Mouse (Mus musculus) adrenal gland, adult 8-10 months (tissue): ENCODE data around the gene Eps8. TPM values are rescaled to one million over a fixed set of nuclear protein-coding genes. Genes with fewer than 3 reads are reported as not detected.
"Not testable (repeated sequence)": the region's sequence is repeated elsewhere in the genome, so short reads cannot be mapped to it uniquely, and the experiment has no call there.

Experiments
- DNase-seq: peaks from one replicate; pipeline ENCODE4 v3.0.0; 2022
- total RNA-seq, 4 experiments: library from RNA; stranded (reverse); gene quantifications; 2 replicates each; pipeline ENCODE4 v1.2.4; 2022

Eps8 gene
- total RNA-seq, 4 experiments from 2014 or later: 26.3 to 56.6 (median 36.9) TPM

DNA sequence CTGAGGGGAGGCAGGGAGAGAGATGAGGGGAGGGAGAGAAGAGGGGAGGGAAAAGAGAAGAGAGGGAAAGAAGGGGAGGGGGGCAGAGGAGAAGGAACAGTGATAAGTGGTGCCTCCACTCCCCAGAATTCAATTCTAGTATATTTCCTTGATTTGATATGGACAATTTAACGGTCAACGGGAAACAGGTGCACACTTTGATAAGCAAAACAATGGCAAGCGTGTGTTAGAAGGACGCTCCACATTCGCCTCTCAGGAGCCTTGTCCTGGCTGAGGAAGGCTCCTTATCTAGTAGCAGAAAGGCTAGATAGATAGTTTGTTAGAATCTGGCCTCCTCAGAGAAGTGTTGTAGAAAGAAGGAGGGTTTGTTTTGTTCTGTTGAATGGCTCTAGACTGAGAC, 141.9 kb downstream of the Eps8 start:
- DNase-seq: no peak

DNA sequence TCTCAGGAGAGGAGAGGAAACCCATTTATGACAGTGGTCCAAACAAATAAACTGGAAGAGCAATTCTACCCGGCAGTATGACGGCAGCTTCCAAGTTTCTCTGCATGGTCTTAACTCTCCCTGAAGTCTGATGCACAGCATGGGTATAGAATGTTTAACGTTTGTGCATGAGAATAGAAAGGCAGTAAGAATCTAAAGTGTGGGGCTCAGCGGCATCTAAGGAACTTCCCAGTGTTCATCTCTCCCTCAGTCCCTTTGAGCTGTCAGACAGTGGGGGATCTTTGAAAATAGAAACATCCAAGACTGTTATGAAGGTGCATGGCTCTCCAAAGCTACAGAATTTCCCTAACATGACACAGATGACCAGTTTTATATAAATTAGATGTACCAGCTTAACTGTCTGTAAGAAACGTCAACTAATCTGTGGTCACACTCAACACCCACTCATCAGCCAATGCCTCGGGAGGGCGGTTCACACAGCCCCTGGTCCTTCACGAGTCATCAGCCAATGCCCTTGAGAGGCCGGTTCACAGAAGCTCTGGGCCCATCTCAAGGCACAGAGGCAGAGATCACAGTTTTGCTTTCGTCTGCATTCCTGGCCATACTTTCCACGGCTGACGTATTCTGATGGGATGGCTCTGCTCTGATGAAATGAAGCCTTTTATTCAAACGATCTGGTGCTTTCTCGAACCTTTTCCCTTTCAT, 145.2 kb downstream of the Eps8 start:
- DNase-seq: no peak

DNA sequence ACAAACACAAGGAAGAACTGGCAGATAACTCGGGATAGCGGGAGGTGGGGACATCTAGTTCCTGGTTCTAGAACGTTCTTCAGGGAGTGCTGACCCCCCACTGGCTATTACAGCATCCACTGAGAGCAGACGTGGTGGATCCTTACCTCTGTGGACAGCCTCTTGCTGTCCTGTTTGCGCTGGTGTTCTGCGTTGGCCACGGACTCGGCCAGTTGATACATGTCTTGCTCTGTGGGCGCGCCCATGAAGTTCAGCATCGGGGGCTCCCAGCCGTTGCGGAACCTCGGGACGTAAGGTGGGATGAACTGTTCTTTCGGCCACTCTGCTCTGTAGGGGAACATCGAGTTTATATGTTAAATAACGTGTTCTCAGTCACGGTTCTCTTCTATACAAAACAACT, 145.7 kb downstream of the Eps8 start:
- DNase-seq: no peak

DNA sequence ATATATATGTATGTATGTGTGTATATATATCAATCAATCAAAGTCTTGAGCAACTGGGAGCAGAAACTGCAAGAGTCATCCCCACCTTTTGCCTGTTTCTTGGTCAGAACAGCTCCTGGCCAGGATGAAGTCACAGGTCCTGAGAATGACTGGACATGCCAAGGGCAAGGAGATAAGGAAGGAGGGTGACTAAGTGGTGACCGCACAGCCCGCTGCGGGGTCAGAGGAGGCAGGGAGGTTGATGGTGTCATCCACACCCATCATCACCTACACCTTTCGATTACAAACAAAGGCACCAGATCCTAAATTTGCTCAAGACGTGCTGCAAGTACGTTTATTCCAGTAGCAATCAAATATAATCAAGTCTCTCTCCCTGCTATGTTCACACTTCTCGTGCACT, 148.1 kb downstream of the Eps8 start:
- DNase-seq: no peak

DNA sequence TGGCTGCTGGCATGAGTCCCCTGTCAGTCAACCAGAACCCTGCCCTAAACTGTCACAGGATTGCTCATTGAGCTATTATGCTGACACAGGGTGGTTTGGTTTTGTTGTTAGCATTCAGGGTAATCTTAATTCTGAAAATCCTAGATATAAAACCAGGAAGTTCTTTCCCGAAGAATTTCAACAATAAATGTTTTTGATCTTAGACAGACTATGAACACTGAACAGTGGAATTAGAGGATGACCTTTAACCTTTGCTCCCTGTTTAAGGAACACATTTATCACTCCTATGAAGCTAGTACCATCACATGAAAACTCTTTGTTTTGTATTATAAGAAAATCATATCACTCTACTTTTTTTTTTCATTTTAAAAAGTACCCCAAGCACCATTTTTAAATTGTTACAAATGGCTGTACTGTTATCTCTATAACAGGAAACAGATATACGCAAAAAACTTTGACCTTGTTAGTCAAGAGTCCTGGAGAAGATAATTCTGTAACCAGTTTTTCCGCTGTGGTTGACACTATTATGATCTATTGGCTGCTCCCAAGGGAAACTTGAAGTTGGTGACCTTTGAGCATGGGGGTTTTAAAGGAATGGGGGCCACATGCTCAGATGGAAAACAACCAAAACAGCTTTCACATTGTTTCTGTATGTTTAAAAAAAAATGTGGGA, 149.0 kb downstream of the Eps8 start:
- DNase-seq: no peak

DNA sequence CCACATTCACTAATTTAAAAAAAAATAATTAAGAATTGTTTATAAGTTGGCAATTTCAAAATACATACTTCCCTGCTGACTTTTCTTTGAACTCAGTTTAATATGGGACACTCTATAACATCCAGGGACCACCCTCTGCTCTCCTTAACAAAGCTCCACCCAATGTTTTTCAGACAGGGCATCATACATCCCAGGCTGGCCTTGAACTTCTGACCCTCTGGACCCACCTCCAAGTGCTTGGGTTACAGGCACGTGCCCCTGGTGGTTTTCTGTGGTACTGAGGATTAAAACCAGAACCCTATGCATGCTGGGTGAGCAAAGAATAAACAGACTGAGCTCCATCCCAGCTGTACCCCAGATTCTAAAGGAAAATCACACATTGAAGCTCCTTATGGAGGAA, 150.6 kb downstream of the Eps8 start:
- DNase-seq: no peak

DNA sequence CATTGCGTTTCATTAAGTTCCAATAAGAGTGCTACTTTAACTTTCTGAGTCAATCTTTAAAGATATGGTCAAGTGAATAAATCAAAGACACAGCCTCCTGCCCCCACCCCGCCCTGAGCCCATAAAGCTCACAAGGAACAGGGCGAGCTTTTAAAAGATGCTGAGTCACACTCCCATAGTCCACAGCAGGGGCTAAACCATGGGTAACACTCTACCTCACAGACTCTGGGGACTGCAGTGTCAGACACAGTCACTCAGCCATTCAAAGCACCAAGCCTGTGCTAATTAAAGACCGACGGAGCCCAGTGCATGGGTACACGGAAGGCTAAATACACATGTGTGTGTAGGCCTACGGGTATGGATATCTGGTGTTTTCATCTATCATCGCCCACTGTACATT, 151.2 kb downstream of the Eps8 start:
- no peak for DNase-seq

DNA sequence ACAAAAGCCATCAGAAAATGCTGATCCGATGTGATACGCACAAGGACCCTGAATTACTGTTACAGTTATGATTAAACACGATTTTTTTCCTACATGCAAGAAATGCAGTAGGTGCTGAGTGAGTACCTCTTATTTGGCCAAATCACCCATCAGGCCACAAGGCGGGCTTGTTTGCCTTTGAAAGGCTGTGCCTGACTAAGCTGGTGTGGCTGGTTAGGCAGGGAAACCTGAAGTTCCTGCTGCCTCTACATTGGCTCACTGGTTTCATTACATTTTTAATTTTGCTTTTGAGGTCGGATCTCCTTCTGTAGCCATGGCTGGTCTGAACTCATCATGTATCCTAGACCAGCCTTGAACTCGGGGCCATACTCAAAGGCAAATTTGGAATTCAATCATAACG, 151.7 kb downstream of the Eps8 start:
- DNase-seq: no peak

DNA sequence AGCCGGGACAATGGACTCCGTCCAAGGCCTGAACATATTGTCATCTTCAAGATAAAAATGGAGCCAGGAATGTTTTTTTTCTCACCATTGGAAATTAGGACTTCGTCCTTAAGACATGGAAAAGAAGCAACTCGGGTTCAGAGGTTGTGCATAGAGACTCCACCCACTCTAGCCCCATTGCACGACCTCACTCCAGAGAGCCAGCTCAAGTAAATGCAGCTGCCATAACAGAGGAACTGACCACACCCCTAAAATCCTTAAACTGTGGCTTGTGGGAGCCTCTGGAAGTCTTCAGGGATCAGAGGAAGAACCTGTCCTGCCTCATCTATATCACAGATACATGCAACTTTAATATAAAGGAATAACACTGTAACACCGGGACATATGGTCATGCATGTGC, 155.9 kb downstream of the Eps8 start:
- DNase-seq: no peak

DNA sequence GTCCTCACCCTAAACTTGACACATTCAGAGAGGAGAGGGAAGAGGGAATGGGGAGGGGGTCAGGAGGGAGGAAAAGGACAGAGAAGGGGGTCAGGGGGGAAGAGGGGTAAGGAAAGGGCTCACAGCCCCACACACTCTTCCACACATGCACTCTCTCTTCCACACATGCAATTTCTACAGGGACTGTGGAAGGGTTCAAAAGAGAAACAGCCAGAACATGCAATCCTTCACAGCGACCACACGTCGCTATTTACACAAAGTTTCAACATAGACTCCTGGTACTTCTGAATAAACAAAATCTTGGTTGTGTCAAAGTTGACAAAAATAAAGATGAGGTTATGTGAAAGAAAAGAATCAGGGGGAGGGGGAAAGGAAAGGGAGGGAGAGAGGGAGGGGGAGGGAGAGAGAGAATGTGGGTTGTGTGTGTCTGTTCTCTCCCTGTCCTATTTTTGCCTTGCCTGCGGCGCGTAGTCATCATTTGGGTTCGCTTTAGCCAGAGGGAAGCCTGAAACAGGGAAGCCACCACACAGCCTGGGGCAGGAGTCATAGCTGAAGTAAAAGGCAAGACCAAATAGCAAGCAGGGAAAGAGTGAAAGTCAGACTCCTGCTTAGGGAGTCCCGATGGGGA, 157.4 kb downstream of the Eps8 start:
- no peak for DNase-seq

DNA sequence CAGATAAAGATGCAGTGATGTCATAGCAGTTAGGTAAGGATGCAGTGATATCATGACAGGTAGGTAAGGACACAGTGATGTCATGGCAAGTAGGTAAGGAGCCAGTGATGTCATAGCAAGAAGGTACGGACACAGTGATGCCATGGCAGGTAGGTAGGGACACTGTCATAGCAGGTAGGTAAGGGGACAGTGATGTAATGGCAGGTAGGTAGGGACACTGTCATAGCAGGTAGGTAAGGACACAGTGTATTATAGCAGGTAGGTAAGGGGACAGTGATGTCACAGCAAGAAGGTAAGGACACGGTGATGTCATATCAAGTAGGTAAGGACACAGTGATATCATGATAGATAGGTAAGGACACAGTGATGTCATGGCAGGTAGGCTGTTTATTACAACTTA, 158.1 kb downstream of the Eps8 start:
- no peak for DNase-seq

DNA sequence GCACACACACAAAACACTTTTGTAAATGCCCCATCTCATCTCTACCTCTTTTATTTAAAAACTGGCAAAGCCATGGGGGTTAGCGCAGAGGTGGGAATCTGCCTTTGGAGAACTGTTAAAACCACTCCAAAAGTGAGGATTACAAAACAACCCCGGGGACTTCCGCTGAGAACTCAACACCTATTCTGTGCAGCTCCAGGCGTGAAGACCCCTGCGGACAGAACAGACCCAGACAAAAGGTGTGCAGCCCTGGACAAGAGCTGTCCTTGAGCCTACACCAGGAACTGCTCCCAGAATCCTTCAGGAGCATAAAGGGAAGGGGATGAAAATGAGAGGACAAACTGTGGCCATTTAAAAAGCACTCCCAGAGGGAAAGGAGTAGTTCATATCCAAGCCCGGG, 159.4 kb downstream of the Eps8 start:
- no peak for DNase-seq

DNA sequence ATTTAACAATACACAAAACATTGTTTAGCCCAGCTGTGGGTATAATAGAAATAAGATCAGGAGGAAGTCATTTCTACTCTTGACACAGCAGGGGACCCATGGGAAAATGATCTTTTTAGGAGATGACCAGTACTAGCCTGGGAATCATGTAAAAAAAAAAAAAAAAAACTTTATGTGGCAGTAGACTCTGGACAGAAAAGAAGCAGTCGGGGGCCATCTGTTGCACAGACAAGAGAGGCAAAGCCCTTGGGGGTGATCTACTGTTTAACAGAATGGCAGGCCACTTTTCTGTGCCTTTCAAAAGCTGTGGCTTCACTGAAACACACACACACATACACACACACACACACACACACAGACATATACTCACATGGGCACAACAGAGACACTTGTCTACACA, 159.9 kb downstream of the Eps8 start:
- DNase-seq: no peak

DNA sequence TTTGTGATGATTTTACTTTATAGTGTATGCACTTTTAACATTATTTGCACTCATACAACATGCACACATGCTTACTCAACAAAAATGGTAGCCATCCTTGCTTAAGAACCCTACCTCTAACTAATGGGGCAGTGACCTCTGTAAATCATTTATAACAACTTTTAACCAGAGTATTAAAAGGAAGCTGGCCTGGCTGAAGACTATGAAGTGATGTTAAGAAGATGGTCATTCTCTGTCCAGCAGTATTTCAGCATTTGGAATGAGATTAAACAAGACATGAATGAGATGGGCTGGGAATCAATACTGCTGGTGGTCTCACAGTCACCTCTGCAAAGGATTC, 160.6 kb downstream of the Eps8 start:
- DNase-seq: no peak

DNA sequence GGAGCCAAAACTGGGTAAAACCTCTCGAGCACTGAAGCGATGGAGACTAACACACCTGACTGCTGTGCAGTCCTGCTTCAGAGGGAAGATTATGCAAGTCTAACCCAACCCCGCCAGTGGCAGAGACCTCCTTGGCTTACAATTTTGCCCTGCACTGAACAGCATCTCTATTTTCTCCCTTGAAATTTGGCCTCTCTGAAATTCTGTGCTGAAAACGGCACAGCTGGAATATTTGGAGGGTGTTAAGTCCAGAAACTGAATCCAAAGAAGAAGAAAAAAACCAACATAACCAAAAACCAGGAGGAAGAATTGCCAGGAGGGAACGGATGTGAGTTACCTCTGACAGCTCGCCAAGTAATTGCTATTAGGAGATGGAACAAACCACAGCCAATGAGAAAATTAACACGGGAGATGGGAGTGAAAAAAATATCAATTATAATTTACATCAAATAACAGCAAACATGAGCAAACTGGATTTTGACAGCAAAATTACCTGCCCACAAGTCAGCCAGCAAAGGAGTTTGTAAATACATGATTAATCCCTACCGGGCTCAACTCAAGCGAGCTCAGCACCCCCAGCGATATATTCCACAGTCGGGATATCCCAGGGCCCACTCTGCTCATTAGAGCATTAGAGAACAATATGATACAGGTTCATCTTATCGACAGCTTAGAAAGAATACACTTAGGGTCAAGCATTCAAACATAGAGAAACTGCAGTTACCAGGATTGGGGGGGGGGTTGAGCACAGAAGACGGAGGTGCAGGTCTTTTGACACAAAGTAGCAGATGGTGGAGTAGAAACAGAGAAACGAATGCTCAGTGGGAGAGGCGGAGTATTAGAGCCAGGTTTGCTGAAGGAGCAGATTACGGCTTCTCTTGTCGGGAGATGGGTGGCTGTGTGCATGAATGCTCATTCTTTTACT, 161.2 kb downstream of the Eps8 start:
- no peak for DNase-seq

DNA sequence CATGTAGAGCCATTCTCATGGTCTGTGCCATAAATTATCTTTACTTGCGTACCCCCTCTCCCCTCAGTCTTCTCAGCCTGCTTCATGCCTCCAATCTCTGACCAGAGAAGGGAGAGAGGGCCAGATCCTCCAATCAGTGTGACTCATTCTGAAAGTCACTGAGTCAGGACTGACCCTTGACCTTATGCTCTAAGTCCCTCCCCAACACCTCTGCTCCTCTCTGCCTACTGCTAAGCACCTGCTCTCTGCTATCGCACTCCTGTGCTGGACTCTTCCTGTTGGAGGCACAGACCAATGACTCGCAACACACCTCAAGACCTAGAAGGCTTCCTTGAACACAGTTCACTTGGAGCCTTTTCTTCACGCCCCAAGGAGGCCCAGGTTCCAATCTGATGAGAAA, 162.1 kb downstream of the Eps8 start:
- DNase-seq: no peak

DNA sequence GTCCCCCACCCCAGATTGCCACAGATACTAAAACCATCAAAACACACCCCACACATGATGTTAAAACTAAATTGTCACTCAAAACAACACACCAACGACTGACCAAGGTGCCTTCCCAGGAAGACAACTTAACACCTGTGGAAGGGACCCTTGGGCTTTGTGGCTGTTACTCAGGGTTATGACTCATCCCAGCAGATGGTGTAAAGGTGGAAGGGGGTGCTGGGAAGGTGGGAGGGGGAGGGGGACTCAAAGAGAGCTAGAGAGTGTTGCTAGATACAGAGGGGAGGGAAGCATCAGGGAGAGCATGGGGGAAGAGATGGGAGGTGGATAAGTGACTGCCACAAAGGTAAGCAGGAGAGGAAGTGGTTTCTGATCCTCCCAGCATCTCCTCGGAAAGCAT, 163.0 kb downstream of the Eps8 start:
- no peak for DNase-seq

DNA sequence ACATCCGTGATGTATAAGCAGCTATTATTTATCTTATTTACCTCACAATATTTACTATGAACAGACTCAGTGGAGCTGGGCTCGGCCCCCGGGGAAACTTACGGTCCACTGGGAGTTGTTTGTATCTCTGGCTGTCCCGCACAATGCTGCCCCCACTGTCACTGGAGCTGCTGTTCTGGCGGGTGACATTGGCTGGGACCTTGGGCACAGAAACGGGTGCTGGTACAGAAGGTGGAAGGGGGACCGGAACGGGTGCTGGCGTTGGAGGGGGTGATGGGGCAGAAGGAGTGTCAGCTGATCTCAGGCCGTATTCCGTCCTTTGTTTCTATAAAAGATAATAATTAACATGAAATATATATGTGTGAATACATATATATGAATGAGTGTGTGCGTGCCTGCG, 164.6 kb downstream of the Eps8 start:
- no peak for DNase-seq

DNA sequence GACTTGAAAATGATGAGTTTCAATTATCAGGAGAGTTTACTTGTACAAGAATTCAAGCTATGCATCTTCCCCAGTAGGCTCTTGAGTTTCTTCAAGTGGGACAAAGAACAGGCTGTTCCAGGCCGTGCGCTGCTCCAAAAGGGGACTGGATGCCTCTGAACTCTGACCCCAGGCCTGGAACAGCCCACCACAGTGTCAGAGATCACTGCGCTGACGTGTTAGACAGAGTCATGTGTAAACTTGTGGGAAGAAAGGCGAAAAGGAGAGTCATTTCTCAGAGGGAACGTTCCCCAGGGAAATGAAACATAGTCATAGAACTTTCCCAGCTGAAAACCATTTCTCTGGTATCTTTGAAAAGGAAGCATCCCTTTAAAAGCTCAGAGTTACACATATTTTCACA, 167.2 kb downstream of the Eps8 start:
- no peak for DNase-seq

DNA sequence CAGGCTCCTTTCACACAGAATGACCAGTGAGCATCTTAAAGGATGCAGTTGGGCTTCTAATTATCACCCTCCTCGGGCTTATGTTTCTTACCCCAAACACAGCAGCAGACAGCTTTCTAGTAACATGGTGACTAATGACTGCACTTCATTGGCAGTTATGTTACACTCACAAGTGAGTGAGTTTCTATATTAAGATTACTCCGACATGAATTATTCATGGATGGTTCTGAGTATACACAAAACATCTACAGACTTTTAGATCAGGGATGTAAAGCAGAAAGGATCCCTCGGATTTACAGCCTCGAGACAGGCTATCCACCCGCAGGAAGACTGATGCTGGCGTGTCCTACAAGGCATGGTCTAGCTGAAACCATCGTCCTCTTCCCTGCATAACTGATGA, 171.8 kb downstream of the Eps8 start:
- DNase-seq: no peak

DNA sequence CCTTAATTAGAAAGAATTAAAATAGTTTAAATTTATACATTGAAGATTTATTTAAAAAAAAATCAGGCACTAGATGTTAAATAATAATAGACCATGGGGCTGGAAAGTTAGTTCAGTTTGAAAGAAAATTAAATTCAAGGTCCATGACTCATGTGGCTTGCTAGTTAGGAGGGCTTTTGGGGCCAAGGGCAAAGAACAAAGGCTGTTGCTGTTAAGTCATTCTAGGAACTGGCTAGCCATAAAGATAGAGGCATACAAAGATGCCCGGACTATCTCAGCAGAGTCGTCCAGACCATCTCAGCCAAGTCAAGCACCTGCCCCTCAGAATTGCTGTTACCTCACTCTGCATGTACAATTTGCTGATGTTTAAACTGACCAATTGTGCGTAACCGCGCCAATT, 179.0 kb downstream of the Eps8 start:
- not testable (repeated sequence) for DNase-seq

DNA sequence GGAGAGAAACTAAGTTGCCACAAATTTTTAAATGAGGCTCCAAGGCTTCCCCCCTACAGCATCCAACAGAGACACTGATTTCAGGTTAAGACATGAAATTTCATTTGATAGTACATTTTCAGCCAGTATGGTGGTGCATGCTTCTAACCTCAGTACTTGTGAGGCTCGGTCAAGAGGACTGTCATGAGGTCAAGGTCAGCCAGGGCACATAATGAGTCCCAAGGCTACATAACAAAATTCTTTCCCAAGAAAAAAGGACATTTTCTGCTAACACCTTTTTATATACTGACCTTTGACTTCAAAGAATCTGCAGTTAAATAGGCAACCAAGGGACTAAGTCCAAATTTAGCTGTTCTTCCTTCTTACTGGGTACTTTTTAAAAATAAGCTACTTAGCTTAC, 181.2 kb downstream of the Eps8 start:
- DNase-seq: no peak

DNA sequence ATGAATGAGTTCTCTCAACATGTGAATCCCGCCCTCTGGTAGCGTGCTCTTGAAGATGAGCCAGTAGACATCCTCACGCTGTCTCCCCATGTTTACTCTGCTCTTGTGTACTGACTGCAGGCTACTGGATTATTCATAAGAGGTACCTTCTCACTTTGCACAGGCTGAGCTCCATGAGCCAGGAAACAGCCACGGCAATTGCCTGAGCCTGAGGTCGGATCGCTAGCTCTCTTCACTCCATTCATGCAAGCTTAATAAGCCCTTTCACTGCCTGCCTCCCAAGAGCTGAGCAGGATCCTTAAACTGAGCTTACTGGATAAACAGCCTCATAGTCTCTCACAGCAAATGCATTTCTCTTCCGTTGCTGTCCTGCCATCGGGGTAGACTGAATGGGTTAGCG, 182.5 kb downstream of the Eps8 start:
- DNase-seq: no peak
